Mouse (Mus musculus) kidney, postnatal 10 days (tissue): ENCODE results near the gene Trappc11.
"Not testable (repeated sequence)": the region's sequence is repeated elsewhere in the genome, so short reads cannot be mapped to it uniquely, and the experiment has no call there.

Experiments
- DNase-seq: peaks from one replicate; pipeline ENCODE4 v3.0.0; 2021; ENCODE audit warnings: mixed read lengths

Trappc11 gene

GRCm38 (mm10) chr8:47482354-47483071 is 50.8 kb downstream of the Trappc11 start:
- peak; percentile 59 for DNase-seq

GRCm38 (mm10) chr8:47480039-47480438 is 53.2 kb downstream of the Trappc11 start:
- no peak for DNase-seq

GRCm38 (mm10) chr8:47461650-47462049 is 71.6 kb downstream of the Trappc11 start:
- peak; percentile 59 for DNase-seq

- DNase-seq: no peak
Observed at GRCm38 (mm10) chr8:47459216-47459749, 74.0 kb downstream of the Trappc11 start.

GRCm38 (mm10) chr8:47458591-47458990 is 74.7 kb downstream of the Trappc11 start:
- no peak for DNase-seq

- not testable (repeated sequence) for DNase-seq
Observed at GRCm38 (mm10) chr8:47449211-47449610, 84.1 kb downstream of the Trappc11 start.

- DNase-seq: peak; percentile 16
Observed at GRCm38 (mm10) chr8:47446312-47447046, 86.8 kb downstream of the Trappc11 start, which contains the start of gene Stox2. Gene Stox2, minus strand, starts transcription at chr8:47446362.
